Mouse (Mus musculus): ENCODE results near the gene 1500011B03Rik.

1500011B03Rik gene

DNA sequence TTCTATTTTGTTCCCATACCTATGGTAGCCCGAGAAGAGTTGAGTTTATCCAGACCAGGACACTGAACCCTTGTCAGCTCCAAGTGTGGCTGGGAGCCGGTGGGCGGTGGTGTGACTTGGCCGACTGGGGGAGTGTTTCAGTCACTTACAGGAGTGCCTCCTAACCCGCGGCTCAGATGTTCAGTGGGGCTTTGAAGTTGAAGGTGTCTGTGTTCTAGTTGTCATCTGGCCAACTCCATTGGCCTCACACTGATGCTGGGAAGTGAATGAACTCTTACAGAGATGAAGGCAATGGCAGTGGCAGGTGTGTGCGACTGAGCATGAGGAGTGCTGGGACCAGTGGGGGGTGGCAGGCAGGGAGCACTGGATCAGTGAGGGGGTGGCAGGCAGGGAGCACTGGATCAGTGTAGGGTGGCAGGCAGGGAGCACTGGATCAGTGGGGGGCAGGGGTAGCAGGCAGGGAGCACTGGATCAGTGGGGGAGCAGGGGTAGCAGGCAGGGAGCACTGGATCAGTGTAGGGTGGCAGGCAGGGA is 43.2 kb downstream of the 1500011B03Rik start:
- no peak for DNase-seq

DNA sequence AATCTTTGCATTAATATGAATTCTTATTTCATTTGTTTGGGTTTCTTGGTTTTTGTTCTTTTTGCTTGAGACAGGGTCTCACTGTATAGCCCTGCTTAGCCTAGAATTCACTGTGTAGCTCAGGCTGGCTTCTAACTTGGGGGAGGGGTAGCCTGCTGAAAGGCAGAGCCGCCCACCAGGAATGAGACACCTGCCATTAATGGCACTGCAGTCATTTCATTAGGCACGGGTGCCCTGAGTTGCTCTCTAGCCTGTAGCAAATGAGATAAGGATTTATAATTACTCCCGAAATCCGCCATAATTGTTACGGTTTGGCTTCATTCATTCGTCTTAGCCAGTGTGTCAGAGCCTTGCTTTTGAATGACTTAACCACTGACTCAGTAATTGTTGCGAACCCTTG is 47.1 kb downstream of the 1500011B03Rik start:
- no peak for DNase-seq

DNA sequence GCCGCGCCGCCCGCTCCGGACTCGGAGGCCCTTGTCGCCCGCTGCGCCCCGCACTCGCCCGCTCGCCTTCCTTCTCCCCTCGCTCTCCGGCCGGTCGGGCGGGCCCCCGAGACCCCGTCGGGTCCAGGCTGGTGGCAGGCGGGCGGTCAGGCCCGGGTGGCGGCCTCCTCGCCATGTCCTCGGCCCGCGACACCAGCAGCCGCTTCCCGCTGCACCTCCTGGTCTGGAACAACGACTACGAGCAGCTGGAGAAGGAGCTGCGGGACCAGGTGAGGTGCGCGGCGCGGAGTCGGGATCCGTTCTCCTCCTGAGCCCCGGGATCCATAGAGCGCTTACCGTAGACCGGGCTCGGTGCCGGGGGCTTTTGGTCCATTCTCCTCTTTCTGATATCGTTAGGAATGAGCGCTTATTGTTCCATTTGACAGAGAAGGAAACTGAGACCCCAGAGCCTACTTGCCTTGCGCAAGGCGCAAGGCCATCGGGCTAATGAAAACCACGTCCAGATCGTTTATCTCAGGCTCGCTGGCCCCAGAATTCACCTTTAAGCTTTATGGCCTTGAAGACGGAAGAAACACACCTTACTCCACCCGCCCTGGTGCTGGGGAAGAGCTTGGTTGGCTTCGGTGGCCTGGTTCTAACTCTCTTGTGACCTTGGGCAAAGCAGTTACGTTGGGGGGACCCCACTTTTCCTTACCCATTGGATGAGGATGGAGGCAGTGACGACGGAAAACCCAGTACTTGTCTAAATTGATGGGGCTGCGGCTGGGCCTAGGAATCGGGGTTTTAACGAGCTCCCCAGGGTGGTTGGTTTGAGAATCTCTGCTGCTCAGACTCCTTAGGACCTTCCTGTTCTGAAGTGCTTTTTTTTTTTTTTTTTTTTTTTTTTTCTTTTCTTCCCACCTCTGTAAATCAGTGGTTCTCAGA is 48.0 kb downstream of the 1500011B03Rik start, which contains the start of gene Git2:
Gene Git2, minus strand, starts transcription at position 462 of the 924 bp plus-strand sequence.
- DNase-seq: no peak

GRCm38 (mm10) chr5:114774403-114775051 is 48.7 kb downstream of the 1500011B03Rik start, which contains the start of gene Ankrd13a:
Gene Ankrd13a (plus strand): TSS chr5:114774677.
- peak; percentile 94 to 95 for DNase-seq

GRCm38 (mm10) chr5:114773780-114774179 is 49.5 kb downstream of the 1500011B03Rik start:
- DNase-seq: no peak

DNA sequence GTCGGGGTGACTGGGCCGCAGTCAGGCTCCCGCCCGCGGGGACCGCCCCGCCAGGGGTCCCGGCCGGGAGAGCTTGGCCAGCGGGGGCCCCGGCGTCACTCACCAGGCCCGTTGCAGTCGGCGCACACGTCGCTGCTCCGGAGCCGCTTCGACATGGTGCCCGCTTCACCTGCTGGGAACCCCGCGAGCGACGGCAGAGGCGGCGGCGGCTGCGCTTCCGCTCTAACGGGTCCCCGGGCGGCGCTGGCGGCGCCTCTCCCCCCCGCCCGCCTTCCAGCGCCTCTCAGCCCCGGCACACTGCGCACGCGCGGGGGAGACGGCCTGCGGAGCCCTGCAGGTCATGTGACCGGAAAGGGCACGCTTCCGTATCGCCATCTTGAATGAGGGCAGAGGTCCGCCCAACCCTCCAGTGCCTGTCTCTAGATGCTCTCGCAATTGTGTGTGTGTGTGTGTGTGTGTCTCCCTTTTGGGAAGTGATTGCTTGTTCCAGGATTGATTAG is 50.0 kb downstream of the 1500011B03Rik start:
- DNase-seq: peak; percentile 97 to 99

GRCm38 (mm10) chr5:114772456-114773203 is 50.6 kb downstream of the 1500011B03Rik start:
- peak; percentile 68 to 80 for DNase-seq

DNA sequence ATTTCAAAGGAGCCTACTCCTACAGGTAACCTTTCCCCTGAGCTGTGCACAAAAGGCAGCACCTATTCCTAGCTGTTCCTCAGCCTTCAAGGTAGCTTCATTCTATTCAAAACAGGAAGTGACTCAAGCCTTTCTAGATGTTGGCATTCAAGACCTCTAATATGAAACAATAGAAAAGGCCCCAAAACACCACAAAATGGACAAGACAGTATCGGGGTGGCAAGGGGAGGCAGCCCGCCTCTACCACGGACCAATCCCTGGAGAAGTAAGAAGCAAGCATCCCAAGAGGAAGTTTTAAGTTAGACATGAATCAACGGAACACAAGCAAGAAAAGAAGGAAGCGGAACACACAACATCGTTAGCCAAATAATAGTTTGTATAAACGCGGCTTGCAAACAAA is 51.5 kb downstream of the 1500011B03Rik start:
- no peak for DNase-seq

GRCm38 (mm10) chr5:114769786-114770185 is 53.5 kb downstream of the 1500011B03Rik start:
- no peak for DNase-seq

DNA sequence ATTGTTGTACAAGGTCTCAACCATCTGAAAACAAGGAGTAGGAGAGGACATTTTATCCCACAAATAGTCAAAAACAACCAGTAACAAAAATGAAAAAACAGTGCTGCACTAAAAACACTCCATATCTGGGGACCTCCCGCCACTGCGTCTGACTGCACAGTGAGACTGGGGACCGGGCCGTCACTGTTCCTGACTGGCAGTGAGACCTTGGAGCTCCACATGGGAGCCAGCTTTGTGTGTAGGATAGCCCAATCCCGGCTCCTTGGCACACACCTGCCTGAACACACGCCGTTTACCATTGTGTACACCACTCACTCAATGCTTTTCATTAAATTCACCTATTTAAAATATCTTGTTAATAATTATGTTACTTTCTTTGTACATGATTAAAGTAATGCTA is 56.1 kb downstream of the 1500011B03Rik start:
- peak in 1 of 2 experiments; percentile 56 for DNase-seq

DNA sequence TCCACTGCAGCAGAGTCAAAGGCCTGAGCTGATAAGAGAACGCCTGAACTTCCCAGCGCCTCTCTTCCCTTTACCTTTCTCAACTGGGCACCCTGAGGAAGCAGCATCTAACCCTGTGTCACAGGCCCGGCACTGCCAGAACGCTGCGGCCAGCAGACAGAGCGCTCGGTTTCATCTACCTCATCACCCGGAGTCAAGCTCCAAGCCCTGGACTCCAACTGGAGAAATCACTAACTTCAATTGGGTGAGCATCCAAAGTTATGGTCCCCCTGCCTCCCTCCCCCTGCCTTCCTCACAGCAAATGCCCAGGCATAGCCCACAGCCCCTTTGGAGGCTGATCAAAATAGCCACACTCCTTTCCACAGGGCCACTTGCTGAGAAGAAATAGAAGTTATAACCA is 56.6 kb downstream of the 1500011B03Rik start:
- DNase-seq: peak; percentile 58 to 59

- peak; percentile 84 to 88 for DNase-seq
Observed at GRCm38 (mm10) chr5:114764812-114765735, 58.2 kb downstream of the 1500011B03Rik start.

DNA sequence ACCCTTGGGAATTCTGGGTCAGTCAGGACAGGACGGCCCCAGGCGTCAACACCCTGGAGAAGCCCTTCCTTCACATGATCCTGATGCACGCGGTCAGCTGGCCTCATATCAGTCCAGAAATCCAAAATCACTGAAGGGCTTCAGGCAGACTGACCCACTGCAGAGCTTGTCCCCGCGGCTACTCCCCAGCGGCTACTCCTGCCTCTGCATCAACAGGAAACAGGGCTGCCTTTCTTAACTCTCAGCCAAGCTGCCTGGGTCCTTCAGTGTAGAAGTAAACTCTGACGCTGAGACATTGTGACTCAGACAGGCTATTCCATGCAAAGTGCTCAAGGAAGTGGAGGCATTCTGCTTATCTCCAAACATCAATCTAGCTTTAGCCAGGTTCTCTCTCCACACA is 61.3 kb downstream of the 1500011B03Rik start:
- no peak for DNase-seq

GRCm38 (mm10) chr5:114759536-114760090 is 63.7 kb downstream of the 1500011B03Rik start:
- peak in 1 of 2 experiments; percentile 42 for DNase-seq
